Mouse (Mus musculus): ENCODE results near the gene Glipr1l2. TPM values are rescaled to one million over a fixed set of nuclear protein-coding genes. Genes with fewer than 3 reads are reported as not detected.
"Not testable (repeated sequence)": the region's sequence is repeated elsewhere in the genome, so short reads cannot be mapped to it uniquely, and the experiment has no call there.

Gene Glipr1l2
- polyA plus RNA-seq, 1 experiment = not detected

- not testable (repeated sequence) for H3K4me1 ChIP-seq (ENCODE audit: control insufficient read depth, insufficient read depth, low read length); H3K27ac ChIP-seq (ENCODE audit: insufficient read depth, low read length); H3K4me3 ChIP-seq (replicated peaks; ENCODE audit: insufficient read depth, low read depth, low read length); H3K27me3 ChIP-seq (ENCODE audit: control insufficient read depth, insufficient read depth, low read length)
- peak; percentile 20 to 32 for DNase-seq
- TF ChIP-seq CTCF (IDR thresholded peaks at IDR 0.05; ENCODE audit: borderline replicate concordance, insufficient read depth, low read depth, low read length) = peak; percentile 55
- WGBS = 2% methylated on average over 5 of the region's 5 CpGs
These were observed 22.6 kb downstream of the Glipr1l2 start for GRCm38 (mm10) chr10:112105785-112106184.

DNA sequence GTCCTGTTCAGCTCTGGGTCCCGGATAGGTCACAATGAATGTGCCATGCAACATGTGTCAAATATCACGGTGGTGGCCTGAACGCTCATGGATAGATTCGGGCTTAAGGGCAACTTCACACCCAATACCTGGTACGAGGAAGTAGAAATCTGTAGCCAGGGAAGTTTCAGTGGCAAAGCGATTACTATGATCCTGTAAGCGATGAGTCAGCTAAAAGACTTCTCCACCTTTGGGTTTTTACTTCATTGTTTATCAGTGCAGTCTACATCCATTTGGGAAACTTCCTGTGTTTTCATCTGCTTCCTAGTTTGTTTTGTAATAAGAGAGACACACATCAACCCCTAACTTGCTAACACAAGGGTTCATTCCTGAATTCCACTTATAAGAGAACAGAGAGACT is 27.2 kb downstream of the Glipr1l2 start:
- Histone ChIP-seq H3K4me1 (ENCODE audit: control insufficient read depth, insufficient read depth, low read length) (no peaks in the 10 kb centered on the region), H3K27me3 (ENCODE audit: control insufficient read depth, insufficient read depth, low read length) (no peaks in the 10 kb centered on the region), H3K4me3 (replicated peaks; ENCODE audit: insufficient read depth, low read depth, low read length) (no peak overlapping the region), H3K27ac (ENCODE audit: insufficient read depth, low read length) (no peak overlapping the region)
- DNase-seq = no peak
- no peak for TF ChIP-seq POLR2A (IDR thresholded peaks at IDR 0.05; ENCODE audit: borderline replicate concordance, insufficient read depth, low read length)
- no peak for TF ChIP-seq CTCF (IDR thresholded peaks at IDR 0.05; ENCODE audit: borderline replicate concordance, insufficient read depth, low read depth, low read length)
- 94% methylated on average over 7 of the region's 7 CpGs for WGBS

GRCm38 (mm10) chr10:112125090-112125489 is 41.9 kb downstream of the Glipr1l2 start:
- H3K4me3 ChIP-seq (replicated peaks; ENCODE audit: insufficient read depth, low read depth, low read length); H3K27me3 ChIP-seq (ENCODE audit: control insufficient read depth, insufficient read depth, low read length); H3K27ac ChIP-seq (ENCODE audit: insufficient read depth, low read length); H3K4me1 ChIP-seq (ENCODE audit: control insufficient read depth, insufficient read depth, low read length); DNase-seq: not testable (repeated sequence)
- WGBS = 54% methylated on average over 2 of the region's 2 CpGs

GRCm38 (mm10) chr10:112127682-112128230 is 44.6 kb downstream of the Glipr1l2 start:
- H3K27ac ChIP-seq (ENCODE audit: insufficient read depth, low read length); DNase-seq; H3K4me3 ChIP-seq (replicated peaks; ENCODE audit: insufficient read depth, low read depth, low read length); H3K4me1 ChIP-seq (ENCODE audit: control insufficient read depth, insufficient read depth, low read length); H3K27me3 ChIP-seq (ENCODE audit: control insufficient read depth, insufficient read depth, low read length): not testable (repeated sequence)
- WGBS = 65% methylated on average over 6 of the region's 6 CpGs

DNA sequence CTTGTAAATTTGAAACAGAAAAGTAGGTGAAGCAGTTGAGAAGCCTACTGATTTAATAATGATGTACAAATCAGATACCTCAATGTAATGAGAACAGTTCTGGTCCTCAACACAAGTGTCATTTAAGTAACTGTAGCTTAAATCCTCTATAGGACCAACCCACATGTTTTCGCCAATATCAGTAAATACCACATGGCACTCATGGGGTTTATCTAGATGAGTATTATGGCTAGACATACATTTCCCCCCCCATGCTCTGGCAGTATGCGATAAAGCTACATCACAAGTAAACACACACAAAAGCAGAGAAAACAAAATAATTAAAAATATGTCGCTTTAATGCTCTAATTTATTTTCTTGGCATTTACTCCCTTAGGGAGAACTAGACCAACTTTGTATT is 49.0 kb downstream of the Glipr1l2 start:
- no peaks in the 10 kb centered on the region for H3K27me3 ChIP-seq (ENCODE audit: control insufficient read depth, insufficient read depth, low read length)
- no peak for TF ChIP-seq POLR2A (IDR thresholded peaks at IDR 0.05; ENCODE audit: borderline replicate concordance, insufficient read depth, low read length)
- no peak for TF ChIP-seq CTCF (IDR thresholded peaks at IDR 0.05; ENCODE audit: borderline replicate concordance, insufficient read depth, low read depth, low read length)
- no peak overlapping the region for H3K27ac ChIP-seq (ENCODE audit: insufficient read depth, low read length)
- H3K4me1 ChIP-seq (ENCODE audit: control insufficient read depth, insufficient read depth, low read length) = no peaks in the 10 kb centered on the region
- 94% methylated on average over 3 of the region's 3 CpGs for WGBS
- H3K4me3 ChIP-seq (replicated peaks; ENCODE audit: insufficient read depth, low read depth, low read length) = no peak overlapping the region
- no peak for DNase-seq

- WGBS = 21% methylated on average over 9 of the region's 9 CpGs
- peak; percentile 12 to 27 for DNase-seq
These were observed 55.1 kb downstream of the Glipr1l2 start for GRCm38 (mm10) chr10:112138050-112138870.

GRCm38 (mm10) chr10:112138871-112139430 is 55.8 kb downstream of the Glipr1l2 start:
- H3K4me1 ChIP-seq (ENCODE audit: control insufficient read depth, insufficient read depth, low read length) = no peaks in the 10 kb centered on the region; the same call in 1 of the 2 replicates
- H3K27me3 ChIP-seq (ENCODE audit: control insufficient read depth, insufficient read depth, low read length) = no peaks in the 10 kb centered on the region
- H3K27ac ChIP-seq (ENCODE audit: insufficient read depth, low read length) = no peak overlapping the region
- no peak for DNase-seq
- 16% methylated on average over 6 of the region's 6 CpGs for WGBS
- H3K4me3 ChIP-seq (replicated peaks; ENCODE audit: insufficient read depth, low read depth, low read length) = peak overlapping the region; percentile 40
- no peak for TF ChIP-seq CTCF (IDR thresholded peaks at IDR 0.05; ENCODE audit: borderline replicate concordance, insufficient read depth, low read depth, low read length)
- no peak for TF ChIP-seq POLR2A (IDR thresholded peaks at IDR 0.05; ENCODE audit: borderline replicate concordance, insufficient read depth, low read length)

More at GRCm38 (mm10) chr10:112138050-112138870, 55.1 kb downstream of the Glipr1l2 start:
- H3K4me1 ChIP-seq (ENCODE audit: control insufficient read depth, insufficient read depth, low read length) = no peaks in the 10 kb centered on the region; the same call in 1 of the 2 replicates
- H3K27ac ChIP-seq (ENCODE audit: insufficient read depth, low read length) = no peak overlapping the region
- peak overlapping the region; percentile 40 for H3K4me3 ChIP-seq (replicated peaks; ENCODE audit: insufficient read depth, low read depth, low read length)
- H3K27me3 ChIP-seq (ENCODE audit: control insufficient read depth, insufficient read depth, low read length) = no peaks in the 10 kb centered on the region
- TF ChIP-seq POLR2A (IDR thresholded peaks at IDR 0.05; ENCODE audit: borderline replicate concordance, insufficient read depth, low read length) = no peak
- TF ChIP-seq CTCF (IDR thresholded peaks at IDR 0.05; ENCODE audit: borderline replicate concordance, insufficient read depth, low read depth, low read length) = 0 out of 2 replicates have a peak, but pooled peaks have one; percentile 20

- WGBS = 55% methylated on average over 2 of the region's 2 CpGs
- TF ChIP-seq POLR2A (IDR thresholded peaks at IDR 0.05; ENCODE audit: borderline replicate concordance, insufficient read depth, low read length) (no peak), CTCF (IDR thresholded peaks at IDR 0.05; ENCODE audit: borderline replicate concordance, insufficient read depth, low read depth, low read length) (no peak)
- H3K27ac ChIP-seq (ENCODE audit: insufficient read depth, low read length) = no peak overlapping the region
These were observed 56.7 kb downstream of the Glipr1l2 start for GRCm38 (mm10) chr10:112139834-112140233.

More at GRCm38 (mm10) chr10:112139834-112140233, 56.7 kb downstream of the Glipr1l2 start:
- Histone ChIP-seq H3K4me1 (ENCODE audit: control insufficient read depth, insufficient read depth, low read length) (no peaks in the 10 kb centered on the region; the same call in 1 of the 2 replicates), H3K27me3 (ENCODE audit: control insufficient read depth, insufficient read depth, low read length) (no peaks in the 10 kb centered on the region), H3K4me3 (replicated peaks; ENCODE audit: insufficient read depth, low read depth, low read length) (no peak overlapping the region)
- no peak for DNase-seq

Other genes starting within 250 kb of the Glipr1l2 start
- 30.3 and 31.3 TPM in 2 replicates for gene Krr1, start 110.7 kb upstream of the Glipr1l2 start, polyA plus RNA-seq (2012; rRNA removed)
- 0.36 and 0.63 TPM in 2 replicates for gene Glipr1, start 80.7 kb upstream of the Glipr1l2 start, polyA plus RNA-seq (2012; rRNA removed)
- gene Glipr1l1, start 23.2 kb upstream of the Glipr1l2 start, polyA plus RNA-seq (2012; rRNA removed) = not detected in 2 replicates
- not detected in 2 replicates for gene Glipr1l3, start 77.0 kb downstream of the Glipr1l2 start, polyA plus RNA-seq (2012; rRNA removed)
- gene Caps2, start 80.3 kb downstream of the Glipr1l2 start, polyA plus RNA-seq (2012; rRNA removed) = 0.13 and 0.18 TPM in 2 replicates
- 16.3 and 21.1 TPM in 2 replicates for gene Kcnc2, start 187.8 kb downstream of the Glipr1l2 start, polyA plus RNA-seq (2012; rRNA removed)

Measured in cerebellum, adult 2 months (tissue).